ENCODE assay signal across 30 mouse cellular contexts in the genomic region with DNA sequence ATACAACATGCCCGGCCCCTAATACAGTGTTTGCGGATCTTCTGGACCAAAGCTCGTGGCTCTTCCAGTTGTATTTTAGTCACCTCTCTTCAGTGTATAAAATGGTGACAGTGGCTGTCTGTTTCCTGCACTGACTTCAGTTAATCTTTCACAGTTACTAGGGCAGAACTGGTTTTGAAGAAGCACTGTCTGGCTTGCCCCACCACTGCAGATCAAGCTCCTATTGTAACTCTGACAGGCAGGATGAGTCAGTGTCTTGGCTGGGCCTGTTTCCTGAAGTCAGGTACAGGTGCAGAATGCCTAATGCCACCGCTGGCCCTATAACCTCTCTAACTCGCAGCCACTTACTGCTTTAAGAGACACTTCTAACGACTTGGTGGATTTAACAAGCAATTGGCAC.
"Had no signal": no experiment of that assay in that cellular context is flagged by ENCODE, and none has a peak within 500 bp of the region (broad histone marks: within the 10 kb centered on the region; RNA-seq: fewer than 3 reads in every experiment).

No protein-coding gene starts in this region.

- ATAC-seq: liver, embryonic 12.5 days; liver, postnatal 0 days; lung, postnatal 0 days; midbrain, embryonic 13.5 days; midbrain, embryonic 15.5 days; midbrain, embryonic 16.5 days had no signal

- H3K27ac ChIP-seq: left cerebral cortex, adult 2 months; limb, embryonic 10.5 days; limb, embryonic 12.5 days; limb, embryonic 13.5 days; limb, embryonic 15.5 days; liver, embryonic 12.5 days; liver, embryonic 13.5 days; liver, embryonic 14.5 days; liver, embryonic 15.5 days; lung, embryonic 15.5 days; macrophage; midbrain, embryonic 10.5 days; midbrain, embryonic 12.5 days; midbrain, embryonic 13.5 days; midbrain, embryonic 15.5 days had no signal

- H3K36me3 ChIP-seq: limb, embryonic 15.5 days; liver, embryonic 12.5 days; liver, embryonic 13.5 days; liver, embryonic 15.5 days; lung, embryonic 15.5 days; midbrain, embryonic 13.5 days; midbrain, embryonic 15.5 days had no signal

- DNase-seq: left cerebral cortex, postnatal 4 days; liver; liver, embryonic 13.5 days; liver, postnatal 0 days; lung, adult 18-20 months; lung, adult 2 months; lung, embryonic 14.5 days; lung, postnatal 10 days; lung, postnatal 14 days; lung, postnatal 36 days; lung, postnatal 4 days; midbrain, embryonic 14.5 days had no signal

- H3K27me3 ChIP-seq: limb, embryonic 12.5 days; limb, embryonic 13.5 days; limb, embryonic 15.5 days; liver, embryonic 12.5 days; liver, embryonic 13.5 days; liver, embryonic 15.5 days; lung, embryonic 15.5 days; megakaryocyte, embryonic 14.5 days; midbrain, embryonic 12.5 days; midbrain, embryonic 13.5 days; midbrain, embryonic 15.5 days had no signal

- H3K4me1 ChIP-seq: limb, embryonic 12.5 days; limb, embryonic 13.5 days; liver, embryonic 12.5 days; liver, embryonic 13.5 days; liver, embryonic 15.5 days; lung, embryonic 15.5 days; midbrain, embryonic 10.5 days had no signal

- H3K4me3 ChIP-seq: left cerebral cortex, adult 2 months; limb, embryonic 10.5 days; limb, embryonic 12.5 days; limb, embryonic 13.5 days; limb, embryonic 15.5 days; liver, embryonic 12.5 days; liver, embryonic 13.5 days; liver, embryonic 15.5 days; lung, embryonic 15.5 days; megakaryocyte, embryonic 14.5 days; midbrain, embryonic 10.5 days; midbrain, embryonic 12.5 days; midbrain, embryonic 13.5 days; midbrain, embryonic 15.5 days; myocyte had no signal
